Mouse (Mus musculus): ENCODE results near the gene Lst1.
"Not testable (repeated sequence)": the region's sequence is repeated elsewhere in the genome, so short reads cannot be mapped to it uniquely, and the experiment has no call there.

Gene Lst1

GRCm38 (mm10) chr17:35187959-35188610 is at the start of gene Lst1:
Lst1 (minus strand) TSS chr17:35188439.
- no peak for DNase-seq

GRCm38 (mm10) chr17:35237504-35237903 is 49.3 kb upstream of the Lst1 start:
- no peak for DNase-seq

- no peak for DNase-seq
Measured at GRCm38 (mm10) chr17:35236996-35237395, 48.8 kb upstream of the Lst1 start.

- peak; percentile 99 for DNase-seq
Measured at GRCm38 (mm10) chr17:35236390-35236746, 48.1 kb upstream of the Lst1 start.

- DNase-seq = peak; percentile 85
Measured at GRCm38 (mm10) chr17:35235614-35236389, 47.6 kb upstream of the Lst1 start, which contains the start of gene Nfkbil1. Nfkbil1 (minus strand) TSS chr17:35235792.

GRCm38 (mm10) chr17:35234903-35235302 is 46.7 kb upstream of the Lst1 start:
- peak; percentile 54 for DNase-seq

- not testable (repeated sequence) for DNase-seq
Measured at GRCm38 (mm10) chr17:35234090-35234489, 45.9 kb upstream of the Lst1 start.

- DNase-seq = no peak
Measured at GRCm38 (mm10) chr17:35233114-35233980, 45.1 kb upstream of the Lst1 start, which contains the start of gene Atp6v1g2. Atp6v1g2 (plus strand) TSS chr17:35233660.

- no peak for DNase-seq
Measured at GRCm38 (mm10) chr17:35232659-35233058, 44.4 kb upstream of the Lst1 start.

- peak; percentile 75 for DNase-seq
Measured at GRCm38 (mm10) chr17:35232043-35232442, 43.8 kb upstream of the Lst1 start.

- DNase-seq = no peak
Measured at GRCm38 (mm10) chr17:35231022-35231421, 42.8 kb upstream of the Lst1 start.

GRCm38 (mm10) chr17:35226561-35227046 is 38.4 kb upstream of the Lst1 start:
- no peak for DNase-seq

- no peak for DNase-seq
Measured at GRCm38 (mm10) chr17:35225456-35225855, 37.2 kb upstream of the Lst1 start.

GRCm38 (mm10) chr17:35224641-35225040 is 36.4 kb upstream of the Lst1 start:
- DNase-seq = no peak

- DNase-seq = no peak
Measured at GRCm38 (mm10) chr17:35222299-35222698, 34.1 kb upstream of the Lst1 start.

- DNase-seq = no peak
Measured at GRCm38 (mm10) chr17:35220156-35220952, 32.1 kb upstream of the Lst1 start, which contains the start of gene Gm16181. Gm16181 (plus strand) TSS chr17:35220834.

- DNase-seq = no peak
Measured at GRCm38 (mm10) chr17:35219601-35220041, 31.4 kb upstream of the Lst1 start.

- DNase-seq = no peak
Measured at GRCm38 (mm10) chr17:35218516-35219193, 30.4 kb upstream of the Lst1 start.

GRCm38 (mm10) chr17:35213071-35213470 is 24.8 kb upstream of the Lst1 start:
- no peak for DNase-seq

GRCm38 (mm10) chr17:35210593-35210992 is 22.4 kb upstream of the Lst1 start:
- no peak for DNase-seq

- DNase-seq = no peak
Measured at GRCm38 (mm10) chr17:35209785-35210535, 21.7 kb upstream of the Lst1 start.

Data from cerebellum, adult 11 months (tissue).